In genomic region chr3:65958102-65958839, GRCm38 (mm10) we compare ENCODE assay signal across 8 mouse cellular contexts. TPM values are rescaled to one million over a fixed set of nuclear protein-coding genes. Genes with fewer than 3 reads are reported as not detected.
DNase-seq lines count a peak whose midpoint lies in the region; ATAC-seq and TF ChIP-seq lines count a peak whose summit lies in the region.

Ccnl1 (minus strand) TSS chr3:65958249.

- H3K4me3 ChIP-seq in brown adipose tissue, adult 24 weeks (ENCODE audit: insufficient read depth, low read depth, low read length) = peak within 1 kb of the TSS; percentile 98
- H3K4me3 ChIP-seq in heart, embryonic 12.5 days = peak within 1 kb of the TSS; percentile 92
- H3K4me3 ChIP-seq in kidney, postnatal 0 days (replicated peaks; ENCODE audit: low read depth, low read length) = peak within 1 kb of the TSS; percentile 96
- peak within 1 kb of the TSS; percentile 94 for H3K4me3 ChIP-seq in liver, adult 2 months (ENCODE audit: insufficient read depth, low read depth, low read length)

- peak within 1 kb of the TSS; percentile 100 for H3K27ac ChIP-seq in brown adipose tissue, adult 24 weeks (replicated peaks; ENCODE audit: low read depth, low read length)
- H3K27ac ChIP-seq in heart, embryonic 12.5 days (ENCODE audit: poor library complexity, severe bottlenecking) = peak within 1 kb of the TSS; percentile 99
- peak within 1 kb of the TSS; percentile 100 for H3K27ac ChIP-seq in kidney, postnatal 0 days
- H3K27ac ChIP-seq in liver, adult 2 months (replicated peaks; ENCODE audit: insufficient read depth, low read depth, low read length) = peak within 1 kb of the TSS; percentile 93

- H3K79me2 ChIP-seq in liver, adult 2 months (ENCODE audit: control insufficient read depth, insufficient read depth, low read length) = peaks cover 8% of the 10 kb centered on the region; the same call in 1 of the 2 replicates

- peak within 1 kb of the TSS; percentile 83 for H3K4me2 ChIP-seq in heart, embryonic 12.5 days
- H3K4me2 ChIP-seq in kidney, postnatal 0 days (ENCODE audit: low read length) = peak within 1 kb of the TSS; percentile 87

- peaks cover 2% of the 10 kb centered on the region for H3K4me1 ChIP-seq in brown adipose tissue, adult 24 weeks (ENCODE audit: control insufficient read depth, insufficient read depth, insufficient read length, low read length)
- peaks cover 25% of the 10 kb centered on the region for H3K4me1 ChIP-seq in heart, embryonic 12.5 days (replicated peaks)
- peaks cover 5% of the 10 kb centered on the region for H3K4me1 ChIP-seq in kidney, postnatal 0 days (replicated peaks; ENCODE audit: insufficient read depth, low read length)
- H3K4me1 ChIP-seq in liver, adult 2 months (ENCODE audit: control insufficient read depth, insufficient read depth, low read length) = peaks cover 27% of the 10 kb centered on the region

- no peaks in the 10 kb centered on the region for H3K9me3 ChIP-seq in heart, embryonic 12.5 days (replicated peaks)
- H3K9me3 ChIP-seq in kidney, postnatal 0 days (replicated peaks; ENCODE audit: low read length) = no peaks in the 10 kb centered on the region

- ATAC-seq in erythroid progenitor cell, adult 5-6 weeks (replicated peaks; ENCODE audit: low FRiP score, poor library complexity, severe bottlenecking) = peak; percentile 87
- ATAC-seq in heart, embryonic 12.5 days (ENCODE audit: insufficient number of reproducible peaks, low FRiP score) = peak; percentile 96
- ATAC-seq in kidney, postnatal 0 days (replicated peaks; ENCODE audit: low FRiP score, low read depth) = peak; percentile 96
- ATAC-seq in monocyte, adult 5-6 weeks (replicated peaks; ENCODE audit: insufficient number of reproducible peaks, low FRiP score, low TSS enrichment, poor library complexity, severe bottlenecking) = peak; percentile 73

- DNase-seq in CD4-positive, CD25-positive, alpha-beta regulatory T cell, adult 2 months (ENCODE audit: low read depth, low spot score) = peak; percentile 98
- peak; percentile 95 for DNase-seq in kidney, postnatal 0 days (ENCODE audit: low spot score)
- DNase-seq in liver, adult 2 months (ENCODE audit: extremely low read depth, low read depth, low spot score) = peak; percentile 79
- DNase-seq in spleen, postnatal 36 days (ENCODE audit: low spot score in 2 of 2) = peak; percentile 95 to 96

- WGBS in heart, embryonic 12.5 days = under 1% methylated on average over 69 of the region's 70 CpGs
- under 1% methylated on average over 68 of the region's 70 CpGs for WGBS in kidney, postnatal 0 days
- under 1% methylated on average over 69 of the region's 70 CpGs for WGBS in liver, adult 2 months

- no peaks in the 10 kb centered on the region for H3K27me3 ChIP-seq in heart, embryonic 12.5 days (replicated peaks)
- H3K27me3 ChIP-seq in kidney, postnatal 0 days (ENCODE audit: insufficient read depth, low read length) = no peaks in the 10 kb centered on the region
- no peaks in the 10 kb centered on the region for H3K27me3 ChIP-seq in liver, adult 2 months (ENCODE audit: control insufficient read depth, insufficient read depth, low read length)

- TF ChIP-seq POLR2A in liver, adult 2 months (IDR thresholded peaks at IDR 0.05; ENCODE audit: extremely low read depth, insufficient read depth, low read length) = peak; percentile 92

- TF ChIP-seq CTCF in kidney, postnatal 0 days (IDR thresholded peaks at IDR 0.05; ENCODE audit: low read depth) = no peak
- TF ChIP-seq CTCF in liver, adult 2 months (IDR thresholded peaks at IDR 0.05; ENCODE audit: low read depth, low read length) = no peak

- H3K9ac ChIP-seq in heart, embryonic 12.5 days = peak within 1 kb of the TSS; percentile 98
- peak within 1 kb of the TSS; percentile 99 for H3K9ac ChIP-seq in kidney, postnatal 0 days (ENCODE audit: low read depth, low read length)
- H3K9ac ChIP-seq in liver, adult 2 months (ENCODE audit: low read depth, low read length) = peak within 1 kb of the TSS; percentile 98

- H3K36me3 ChIP-seq in heart, embryonic 12.5 days = peaks cover 20% of the 10 kb centered on the region
- H3K36me3 ChIP-seq in kidney, postnatal 0 days (ENCODE audit: insufficient read depth, low read length) = no peaks in the 10 kb centered on the region; the same call in 1 of the 2 replicates
- H3K36me3 ChIP-seq in liver, adult 2 months (ENCODE audit: control insufficient read depth, insufficient read depth, low read length) = peaks cover 25% of the 10 kb centered on the region

RNA-seq across cellular contexts. Expression of gene Ccnl1, which starts in this region (rescaled TPM):
- 39.4 and 73.7 TPM in 2 replicates for polyA plus RNA-seq in brown adipose tissue, adult 24 weeks (2012; ENCODE audit: insufficient read depth, insufficient read length, missing spikeins)
- total RNA-seq in erythroid progenitor cell, adult 5-6 weeks (2015; ENCODE audit: low replicate concordance) = 158 and 173 TPM in 2 replicates
- total RNA-seq in erythroid progenitor cell, adult 5-6 weeks (2017; ENCODE audit: low replicate concordance) = 199 and 276 TPM in 2 replicates
- 89.8 and 102 TPM in 2 replicates for polyA plus RNA-seq in heart, embryonic 12.5 days (2016; fragmentation: Nextera tagmentation; extraction: Ambion mirVana)
- polyA plus RNA-seq in kidney, postnatal 0 days (2015; fragmentation: Nextera tagmentation; extraction: Ambion mirVana) = 82.6 and 88.2 TPM in 2 replicates
- total RNA-seq in liver, adult 2 months (2014; rRNA removed) = 49.5 and 55.5 TPM in 2 replicates
- 14.0 and 20.0 TPM in 2 replicates for polyA plus RNA-seq in liver, adult 2 months (2012; rRNA removed)
- total RNA-seq in monocyte, adult 5-6 weeks (2017) = 637 to 1,006 TPM (median 735 TPM) in 3 replicates

Comparison
In these comparisons a context has a peak if more than half of its experiments do, and no peak if none do; other contexts are left out.
1. Peak in every context shown above with its lines: DNase-seq, ATAC-seq, H3K4me3 ChIP-seq and H3K27ac ChIP-seq.